18 mouse cellular contexts compared by ENCODE assay signal in genomic region chr12:70719255-70719654, GRCm38 (mm10).
DNase-seq lines count a peak whose midpoint lies in the region; ATAC-seq lines count a peak whose summit lies in the region.
"Had no signal": no experiment of that assay in that cellular context is flagged by ENCODE, and none has a peak within 500 bp of the region (broad histone marks: within the 10 kb centered on the region; RNA-seq: fewer than 3 reads in every experiment).

No protein-coding gene starts in this region.

- no peaks in the 10 kb centered on the region for H3K9me3 ChIP-seq in hindbrain, embryonic 16.5 days (ENCODE audit: control insufficient read depth, low read length)
- H3K9me3 ChIP-seq in hindbrain, embryonic 10.5 days: no peaks in the 10 kb centered on the region
- no peaks in the 10 kb centered on the region for H3K9me3 ChIP-seq in midbrain, embryonic 16.5 days (replicated peaks; ENCODE audit: control insufficient read depth, low read length, poor library complexity, severe bottlenecking)
- no peaks in the 10 kb centered on the region for H3K9me3 ChIP-seq in midbrain, embryonic 10.5 days (replicated peaks)
- H3K9me3 ChIP-seq: forebrain, embryonic 13.5 days; neural tube, embryonic 15.5 days had no signal

- H3K4me1 ChIP-seq in hindbrain, embryonic 16.5 days (ENCODE audit: control insufficient read depth, insufficient read depth, low read depth, low read length): no peaks in the 10 kb centered on the region
- H3K4me1 ChIP-seq in hindbrain, embryonic 10.5 days (replicated peaks): peaks cover 3% of the 10 kb centered on the region
- H3K4me1 ChIP-seq in midbrain, embryonic 16.5 days (ENCODE audit: control insufficient read depth, insufficient read depth, low read length): no peaks in the 10 kb centered on the region
- peaks cover 7% of the 10 kb centered on the region for H3K4me1 ChIP-seq in midbrain, embryonic 10.5 days
- H3K4me1 ChIP-seq: forebrain, embryonic 13.5 days had no signal

- DNase-seq in cerebellum, postnatal 14 days: peak; percentile 45 to 46
- DNase-seq in cerebellum, adult 11 months: no peak
- no peak for DNase-seq in hindbrain, embryonic 10.5 days (ENCODE audit: low spot score)
- DNase-seq in midbrain, embryonic 10.5 days (ENCODE audit: low spot score): no peak
- DNase-seq in left cerebral cortex, adult 18-20 months (ENCODE audit: low spot score in 2 of 2): no peak
- no peak for DNase-seq in spleen, postnatal 14 days (ENCODE audit: low spot score in 2 of 2)
- DNase-seq: cerebellum, adult 11-12 months; gastrocnemius, postnatal 10 days; kidney, adult 11 months; kidney, postnatal 4 days; right cerebral cortex, adult 18-20 months; thymus, adult 2 months had no signal

- H3K9ac ChIP-seq in hindbrain, embryonic 16.5 days (ENCODE audit: low read depth, low read length): no peak overlapping the region
- H3K9ac ChIP-seq in midbrain, embryonic 16.5 days (ENCODE audit: low read depth, low read length): no peak overlapping the region
- H3K9ac ChIP-seq: forebrain, embryonic 13.5 days; liver, embryonic 14.5 days; neural tube, embryonic 15.5 days had no signal

- H3K27ac ChIP-seq in hindbrain, embryonic 16.5 days (ENCODE audit: low read depth, low read length): no peak overlapping the region; the same call in 1 of the 2 replicates
- no peak overlapping the region for H3K27ac ChIP-seq in hindbrain, embryonic 10.5 days
- peak overlapping the region; percentile 25; the same call in 1 of the 2 replicates for H3K27ac ChIP-seq in midbrain, embryonic 16.5 days (ENCODE audit: low read length)
- no peak overlapping the region for H3K27ac ChIP-seq in midbrain, embryonic 10.5 days (replicated peaks)
- H3K27ac ChIP-seq: forebrain, embryonic 13.5 days; left cerebral cortex, adult 2 months; liver, embryonic 14.5 days; neural tube, embryonic 15.5 days had no signal

- no peak overlapping the region for H3K4me3 ChIP-seq in hindbrain, embryonic 16.5 days (ENCODE audit: low read length)
- H3K4me3 ChIP-seq in hindbrain, embryonic 10.5 days: no peak overlapping the region
- H3K4me3 ChIP-seq in midbrain, embryonic 16.5 days (ENCODE audit: low read depth, low read length): no peak overlapping the region
- no peak overlapping the region for H3K4me3 ChIP-seq in midbrain, embryonic 10.5 days
- H3K4me3 ChIP-seq: forebrain, embryonic 13.5 days; left cerebral cortex, adult 2 months; neural tube, embryonic 15.5 days had no signal

- ATAC-seq in hindbrain, embryonic 16.5 days: peak; percentile 67; the same call in 1 of the 2 replicates
- no peak for ATAC-seq in midbrain, embryonic 16.5 days
- ATAC-seq: forebrain, embryonic 13.5 days had no signal

- no peak overlapping the region for H3K4me2 ChIP-seq in hindbrain, embryonic 16.5 days (ENCODE audit: low read length)
- no peak overlapping the region for H3K4me2 ChIP-seq in midbrain, embryonic 16.5 days (ENCODE audit: low read length)
- H3K4me2 ChIP-seq: forebrain, embryonic 13.5 days; neural tube, embryonic 15.5 days had no signal

- no peaks in the 10 kb centered on the region for H3K27me3 ChIP-seq in hindbrain, embryonic 16.5 days (replicated peaks; ENCODE audit: control insufficient read depth, insufficient read depth, low read length)
- no peaks in the 10 kb centered on the region for H3K27me3 ChIP-seq in hindbrain, embryonic 10.5 days (ENCODE audit: insufficient read depth, poor library complexity, severe bottlenecking)
- H3K27me3 ChIP-seq in midbrain, embryonic 16.5 days (ENCODE audit: control insufficient read depth, insufficient read depth, low read depth, low read length): no peaks in the 10 kb centered on the region
- no peaks in the 10 kb centered on the region for H3K27me3 ChIP-seq in midbrain, embryonic 10.5 days (ENCODE audit: low read depth, poor library complexity, severe bottlenecking)
- H3K27me3 ChIP-seq: forebrain, embryonic 13.5 days; neural tube, embryonic 15.5 days had no signal

- no peaks in the 10 kb centered on the region for H3K36me3 ChIP-seq in hindbrain, embryonic 16.5 days (ENCODE audit: control insufficient read depth, insufficient read depth, low read length)
- H3K36me3 ChIP-seq in hindbrain, embryonic 10.5 days: no peaks in the 10 kb centered on the region
- no peaks in the 10 kb centered on the region for H3K36me3 ChIP-seq in midbrain, embryonic 16.5 days (ENCODE audit: control insufficient read depth, insufficient read depth, low read length)
- no peaks in the 10 kb centered on the region for H3K36me3 ChIP-seq in midbrain, embryonic 10.5 days
- H3K36me3 ChIP-seq: neural tube, embryonic 15.5 days had no signal

- WGBS in hindbrain, embryonic 16.5 days: 63% methylated on average over 4 of the region's 4 CpGs
- WGBS in hindbrain, embryonic 10.5 days: 94% methylated on average over 4 of the region's 4 CpGs
- 80% methylated on average over 4 of the region's 4 CpGs for WGBS in midbrain, embryonic 16.5 days
- WGBS in midbrain, embryonic 10.5 days: 95% methylated on average over 4 of the region's 4 CpGs

Comparison
In these comparisons a context has a peak if more than half of its experiments do, and no peak if none do; other contexts are left out.
1. DNase-seq: peak in cerebellum, postnatal 14 days (2 of 2); none in cerebellum, adult 11 months (single experiment), hindbrain, embryonic 10.5 days (single experiment), midbrain, embryonic 10.5 days (single experiment), left cerebral cortex, adult 18-20 months (0 of 2) and spleen, postnatal 14 days (0 of 2).